Mouse (Mus musculus) heart, adult 2 months (tissue): ENCODE results near the gene Tbc1d9.

Source experiments
- CTCF ChIP-seq: fragments of 200-600 bp; IDR thresholded peaks from 2 replicates; pipeline ENCODE4 v1.8.1; 2022; ENCODE audit warnings: antibody characterized with exemption, mild to moderate bottlenecking, moderate library complexity
- EP300 ChIP-seq: fragments of 200-500 bp; IDR thresholded peaks from 2 replicates; pipeline ENCODE4 v1.6.1; 2011; ENCODE audit warnings: low read depth, low read length, control low read depth; ENCODE audit not compliant: insufficient read depth
- POLR2A ChIP-seq: fragments of 200-500 bp; IDR thresholded peaks from 2 replicates; pipeline ENCODE4 v1.6.1; 2011; ENCODE audit warnings: mild to moderate bottlenecking, low read depth, low read length, control low read depth; ENCODE audit not compliant: insufficient read depth

- TF ChIP-seq POLR2A (no peak), CTCF (no peak), EP300 (no peak)
These were observed 55.6 kb downstream of the Tbc1d9 start for GRCm38 (mm10) chr8:83220746-83221145.
